Mouse (Mus musculus) heart, postnatal 0 days (tissue): ENCODE measurements around the gene Trat1. TPM values are rescaled to one million over a fixed set of nuclear protein-coding genes. Genes with fewer than 3 reads are reported as not detected.
A peak's percentile ranks its signal among the peaks of the same experiment; 100 is the strongest.

ENCODE experiments used
- ATAC-seq: fragments of 200-750 bp; cut with Nextera tagmentation; 2 replicates; pipeline ENCODE4 v1.8.0; 2017; ENCODE audit warnings: low read depth, moderate number of reproducible peaks, moderate library complexity; ENCODE audit not compliant: insufficient read depth
- DNase-seq: peaks from one replicate; pipeline ENCODE4 v3.0.0-alpha.2; 2016; ENCODE audit warnings: low spot score
- H3K27ac ChIP-seq: fragments of 300-500 bp; sonication (generic); 2 replicates; pipeline ENCODE4 v1.5.1; 2014; ENCODE audit warnings: low read depth, mild to moderate bottlenecking
- H3K27me3 ChIP-seq: fragments of 300-500 bp; sonication (generic); 2 replicates; pipeline ENCODE4 v1.6.1; 2014; ENCODE audit warnings: low read length, mixed read lengths; ENCODE audit not compliant: control insufficient read depth, insufficient read depth
- H3K36me3 ChIP-seq: fragments of 300-500 bp; sonication (generic); replicated peaks from 2 replicates; pipeline ENCODE4 v1.6.1; 2014; ENCODE audit warnings: low read length, mixed read lengths; ENCODE audit not compliant: control insufficient read depth, insufficient read depth
- H3K4me1 ChIP-seq: fragments of 300-500 bp; sonication (generic); 2 replicates; pipeline ENCODE4 v1.6.1; 2014; ENCODE audit warnings: antibody characterized with exemption; ENCODE audit not compliant: control insufficient read depth, insufficient read depth
- H3K4me2 ChIP-seq: fragments of 300-500 bp; sonication (generic); 2 replicates; pipeline ENCODE4 v1.6.1; 2014; ENCODE audit warnings: low read depth, mild to moderate bottlenecking, low read length, moderate library complexity
- H3K4me3 ChIP-seq: fragments of 300-500 bp; sonication (generic); 2 replicates; pipeline ENCODE4 v1.5.1; 2014; ENCODE audit warnings: low read depth, low read length
- H3K9ac ChIP-seq: fragments of 300-500 bp; sonication (generic); replicated peaks from 2 replicates; pipeline ENCODE4 v1.6.1; 2014; ENCODE audit warnings: low read depth, low read length, mixed read lengths
- H3K9me3 ChIP-seq: fragments of 300-500 bp; sonication (generic); replicated peaks from 2 replicates; pipeline ENCODE4 v1.6.1; 2016; ENCODE audit warnings: low read length; ENCODE audit not compliant: control insufficient read depth
- CTCF ChIP-seq: IDR thresholded peaks from 2 replicates; pipeline ENCODE4 v1.5.1; 2016; ENCODE audit warnings: antibody characterized with exemption, control low read depth, low read depth
- EP300 ChIP-seq: IDR thresholded peaks from 2 replicates; pipeline ENCODE4 v1.6.1; 2016; ENCODE audit warnings: antibody characterized with exemption, low read depth
- WGBS: fragments of 180-500 bp; shearing (Covaris S2); extraction: QIAGEN DNeasy Blood & Tissue Kit; methylation state at CpG from one replicate; pipeline ENCODE4 v1.1.7; 2014; 5-methylcytosine and 5-hydroxymethylcytosine counted together
- polyA plus RNA-seq: library from polyadenylated mRNA; unstranded; fragments of >200 nt; fragmentation: Nextera tagmentation; extraction: Ambion mirVana; gene quantifications from 2 replicates; pipeline ENCODE4 v1.2.1, GENCODE M21; 2015
- total RNA-seq: library from RNA; depleted of rRNA; stranded (reverse); fragments of >200 nt; gene quantifications from 2 replicates; pipeline ENCODE4 v1.2.3, GENCODE M21; 2014; ENCODE audit warnings: low replicate concordance

The Trat1 gene
- total and polyA plus RNA-seq, 2 experiments from 2014 or later = not detected

DNA sequence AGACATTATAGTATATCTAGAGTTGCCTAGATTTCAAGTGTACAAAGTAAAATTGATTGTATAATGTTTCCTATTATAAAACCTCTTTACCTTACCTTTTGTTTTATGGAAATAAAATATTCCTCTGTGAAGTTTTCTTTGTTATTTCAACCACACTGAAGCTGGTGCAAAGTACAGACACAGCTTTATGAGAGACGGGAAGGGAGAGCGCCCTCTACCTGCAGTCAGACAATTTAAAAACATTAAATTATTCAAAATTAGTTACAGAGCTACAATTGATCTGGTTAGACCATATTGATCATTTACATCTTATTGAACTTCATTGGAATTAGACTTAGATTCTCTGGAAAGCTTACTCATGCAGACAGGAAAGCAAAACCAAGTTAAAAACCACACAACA is 5.4 kb upstream of the Trat1 start:
- H3K4me3 ChIP-seq = no peak overlapping the region
- DNase-seq = no peak
- no peaks in the 10 kb centered on the region for H3K27me3 ChIP-seq
- H3K4me2 ChIP-seq = no peak overlapping the region
- ATAC-seq = no peak
- H3K9me3 ChIP-seq = no peaks in the 10 kb centered on the region
- no peak for TF ChIP-seq CTCF
- TF ChIP-seq EP300 = no peak
- H3K4me1 ChIP-seq = no peaks in the 10 kb centered on the region
- H3K27ac ChIP-seq = no peak overlapping the region
- WGBS = 46% methylated on average over 2 of the region's 2 CpGs
- H3K9ac ChIP-seq = no peak overlapping the region
- no peaks in the 10 kb centered on the region for H3K36me3 ChIP-seq

DNA sequence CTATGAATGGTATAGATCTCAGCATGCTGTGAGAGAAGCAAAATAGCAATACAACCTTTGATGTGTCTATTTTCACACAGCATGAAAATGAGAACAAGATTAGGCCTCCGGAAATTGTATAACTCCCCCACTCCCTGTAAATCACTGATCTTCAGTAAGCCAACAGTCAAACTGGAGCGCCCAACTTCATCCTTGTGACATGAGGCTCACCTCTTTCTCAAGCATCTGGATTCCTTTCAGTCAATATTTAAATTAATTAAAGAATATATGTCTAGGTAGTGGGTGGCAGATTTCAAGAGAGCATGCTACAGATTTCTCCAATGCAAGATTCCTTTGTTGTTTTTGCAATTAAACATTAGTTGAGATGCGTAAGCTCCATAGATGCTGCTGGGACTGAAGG is 2.6 kb downstream of the Trat1 start:
- H3K4me2 ChIP-seq = no peak overlapping the region
- no peak for TF ChIP-seq CTCF
- TF ChIP-seq EP300 = no peak
- H3K9ac ChIP-seq = no peak overlapping the region
- no peak overlapping the region for H3K4me3 ChIP-seq
- ATAC-seq (no peak), DNase-seq (no peak)
- no peaks in the 10 kb centered on the region for H3K9me3 ChIP-seq
- 77% methylated on average over 3 of the region's 3 CpGs for WGBS
- no peaks in the 10 kb centered on the region for H3K27me3 ChIP-seq
- H3K27ac ChIP-seq = no peak overlapping the region
- no peaks in the 10 kb centered on the region for H3K36me3 ChIP-seq
- H3K4me1 ChIP-seq = no peaks in the 10 kb centered on the region

DNA sequence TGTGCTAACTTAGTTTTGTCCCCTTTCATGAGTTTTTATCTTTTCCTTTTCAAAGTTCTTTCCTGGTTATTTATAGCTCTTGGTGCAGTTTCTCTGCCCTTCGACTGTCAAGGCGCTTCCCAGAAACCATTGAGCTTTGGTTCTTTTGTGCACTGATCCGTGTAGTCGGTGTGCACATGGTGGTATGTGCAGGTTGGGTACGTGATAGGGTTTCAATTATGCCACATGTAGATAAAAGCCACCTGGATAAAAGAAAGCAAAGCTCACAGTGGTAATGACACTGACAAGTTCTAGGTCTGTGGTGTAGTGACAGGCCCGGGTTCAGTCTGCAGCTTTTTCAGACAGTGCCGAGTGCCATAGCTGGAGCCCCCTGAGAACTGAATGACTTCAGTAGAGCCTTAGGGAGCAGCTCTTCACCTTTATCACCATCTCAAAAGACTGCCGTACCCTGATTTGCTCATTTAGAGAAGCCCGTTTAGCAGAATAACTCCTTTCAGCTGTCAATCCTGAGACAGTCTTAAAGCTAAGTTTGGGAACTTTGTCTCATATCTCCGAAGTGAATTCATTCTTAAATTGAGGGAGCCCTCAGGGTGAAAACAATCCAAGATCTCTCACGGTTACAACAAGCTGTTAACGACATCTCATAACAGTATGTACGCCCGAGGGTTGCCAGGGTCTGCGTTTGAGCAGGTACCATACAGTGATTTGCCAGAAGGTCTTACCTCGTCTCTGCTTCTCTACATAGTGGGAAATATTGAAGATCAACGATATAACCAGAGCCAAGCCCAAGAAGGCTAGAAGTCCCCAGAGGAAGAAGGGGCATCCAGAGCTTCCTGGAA is 11.0 kb downstream of the Trat1 start:
- WGBS = 56% methylated on average over 17 of the region's 17 CpGs

DNA sequence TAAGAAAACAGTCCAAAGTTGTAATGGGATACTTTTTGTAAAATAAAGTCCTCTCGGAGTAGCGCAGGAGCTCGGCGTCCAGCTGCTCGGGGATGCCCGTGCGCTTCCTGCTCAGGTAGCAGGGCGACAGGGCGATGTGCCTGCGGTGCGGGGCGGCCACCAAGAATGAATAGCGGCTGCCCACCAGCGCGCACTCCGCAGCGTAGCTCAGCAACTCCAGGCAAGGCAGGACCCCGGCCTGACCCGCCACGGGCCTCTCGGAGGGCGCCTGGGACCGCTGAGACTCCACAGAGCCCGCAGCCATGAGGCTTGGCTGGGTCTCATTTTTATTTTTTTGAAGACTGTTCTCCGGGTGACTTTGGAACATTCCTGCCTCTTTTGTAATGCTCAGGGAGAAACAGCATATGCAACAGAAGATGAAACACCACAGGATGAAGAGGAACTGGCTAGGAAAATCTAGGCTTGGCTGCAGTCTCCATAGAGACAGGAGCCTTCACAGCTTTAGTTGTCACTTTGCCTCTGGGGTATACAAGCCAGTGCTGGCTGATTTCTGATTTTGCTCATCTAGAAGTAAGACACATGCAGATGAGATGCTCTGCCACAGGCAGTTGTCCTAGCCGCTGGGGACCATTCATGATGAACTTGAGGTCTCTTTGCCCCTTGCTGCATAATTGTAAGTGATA is 21.5 kb downstream of the Trat1 start:
- Histone ChIP-seq H3K27ac (no peak overlapping the region), H3K4me2 (peak overlapping the region; percentile 36; the same call in 1 of the 2 replicates), H3K27me3 (no peaks in the 10 kb centered on the region), H3K36me3 (no peaks in the 10 kb centered on the region), H3K9me3 (no peaks in the 10 kb centered on the region), H3K9ac (no peak overlapping the region), H3K4me3 (no peak overlapping the region), H3K4me1 (no peaks in the 10 kb centered on the region)
- 17% methylated on average over 26 of the region's 26 CpGs for WGBS
- TF ChIP-seq EP300 (no peak), CTCF (no peak)
- DNase-seq (no peak), ATAC-seq (no peak)

More for the DNA sequence above, 11.0 kb downstream of the Trat1 start:
- H3K9ac ChIP-seq = no peak overlapping the region
- no peak overlapping the region for H3K27ac ChIP-seq
- no peaks in the 10 kb centered on the region for H3K36me3 ChIP-seq
- DNase-seq = no peak
- no peak overlapping the region for H3K4me3 ChIP-seq
- no peak for ATAC-seq
- no peaks in the 10 kb centered on the region for H3K9me3 ChIP-seq
- 0 out of 2 replicates have a peak, but pooled peaks cover 2% of the 10 kb centered on the region for H3K4me1 ChIP-seq
- H3K27me3 ChIP-seq = no peaks in the 10 kb centered on the region
- TF ChIP-seq EP300 = no peak
- TF ChIP-seq CTCF = no peak
- no peak overlapping the region for H3K4me2 ChIP-seq

DNA sequence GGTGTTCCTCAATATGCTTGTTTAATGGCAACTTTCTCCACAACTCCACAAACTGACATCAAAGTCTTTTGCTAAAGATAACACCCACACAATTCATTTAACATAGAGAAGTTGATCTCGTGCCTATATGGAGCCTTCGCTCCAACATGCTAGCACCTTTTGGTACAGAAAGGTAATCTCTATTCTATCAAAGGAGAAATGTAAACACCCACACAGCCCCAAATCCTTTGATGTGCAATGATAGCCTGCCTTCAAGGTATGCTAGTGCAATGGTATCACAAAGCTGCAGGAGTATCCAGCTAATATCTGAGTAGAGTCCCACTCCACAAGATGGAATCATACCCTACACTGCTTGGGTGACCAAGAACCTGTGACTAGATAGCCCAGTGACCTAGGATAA is 26.4 kb downstream of the Trat1 start:
- no peak overlapping the region for H3K27ac ChIP-seq
- DNase-seq = no peak
- no peaks in the 10 kb centered on the region for H3K36me3 ChIP-seq
- no peak for ATAC-seq
- no peak overlapping the region for H3K9ac ChIP-seq
- no peak overlapping the region for H3K4me2 ChIP-seq
- H3K9me3 ChIP-seq = no peaks in the 10 kb centered on the region
- H3K4me3 ChIP-seq = no peak overlapping the region
- H3K27me3 ChIP-seq = no peaks in the 10 kb centered on the region
- no peak for TF ChIP-seq CTCF
- TF ChIP-seq EP300 = no peak
- 59% methylated on average over 2 of the region's 2 CpGs for WGBS
- H3K4me1 ChIP-seq = no peaks in the 10 kb centered on the region
